Mouse (Mus musculus): ENCODE results near the gene Gm37240.
"Not testable (repeated sequence)": the region's sequence is repeated elsewhere in the genome, so short reads cannot be mapped to it uniquely, and the experiment has no call there.

Gm37240 gene

DNA sequence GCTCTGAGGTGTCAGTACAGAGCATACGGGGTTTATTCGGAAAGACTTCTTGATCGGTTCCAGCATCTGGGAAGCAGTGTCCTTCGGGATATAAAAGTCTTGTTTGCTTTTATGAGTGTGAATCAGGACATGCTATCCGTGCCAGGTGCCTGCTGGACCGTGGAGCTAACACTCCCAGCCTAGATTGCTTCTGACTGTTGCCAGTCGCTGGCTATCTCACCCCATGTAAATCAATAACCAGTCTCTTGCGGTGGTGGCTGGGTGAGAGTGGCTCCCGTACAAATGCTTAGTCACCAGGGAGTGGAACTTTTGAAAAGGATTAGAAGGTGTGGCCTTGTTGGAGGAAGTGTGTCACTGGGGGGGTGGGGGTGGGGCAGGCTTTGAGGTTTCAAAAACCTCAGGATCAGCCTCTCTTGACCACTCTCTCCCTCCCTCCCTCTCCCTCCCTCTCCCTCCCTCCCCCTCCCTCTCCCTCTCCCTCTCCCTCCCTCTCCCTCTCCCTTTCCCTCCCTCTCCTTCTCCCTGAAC is 1277.1 kb downstream of the Gm37240 start:
- DNase-seq (ENCODE audit: extremely low spot score): no peak

DNA sequence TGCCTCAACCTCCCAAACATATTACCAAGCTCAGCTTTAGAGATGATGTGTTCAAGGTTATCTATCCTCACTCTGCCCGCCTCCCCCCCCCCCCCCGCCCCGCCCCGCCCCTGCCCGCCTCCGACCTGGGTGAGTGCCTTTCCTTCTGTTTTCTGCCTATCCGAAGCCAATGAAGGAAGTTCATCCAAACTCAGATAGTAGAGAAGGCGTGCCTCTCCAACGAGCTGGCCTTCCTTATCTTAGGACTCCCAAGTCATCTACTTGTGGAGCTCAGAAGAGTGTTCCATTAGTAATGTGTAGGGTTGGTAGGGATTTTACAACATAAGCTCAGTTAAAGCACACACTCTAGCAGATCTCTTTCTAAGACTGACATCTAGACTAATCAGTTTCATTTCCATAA is 1284.1 kb downstream of the Gm37240 start:
- DNase-seq (ENCODE audit: extremely low spot score): no peak

DNA sequence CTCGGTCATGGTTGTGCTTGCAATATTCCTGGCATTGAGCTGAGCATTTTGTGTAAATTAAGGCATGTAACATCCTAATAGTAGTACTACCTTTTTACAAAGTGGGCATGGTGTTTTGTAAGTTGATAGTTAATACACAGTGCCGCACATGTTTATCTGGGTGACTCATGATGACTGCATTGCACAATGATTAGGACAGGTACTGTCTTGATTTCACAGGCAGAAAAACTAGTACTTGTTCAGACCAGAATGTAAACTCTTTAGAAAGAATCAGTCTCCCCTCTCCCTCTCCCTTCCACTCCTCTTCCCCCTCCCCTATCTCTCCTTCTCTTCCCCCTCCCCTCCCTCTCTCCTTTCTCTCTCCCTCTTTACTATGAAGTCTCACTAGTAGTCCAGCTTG is 1284.6 kb downstream of the Gm37240 start:
- DNase-seq (ENCODE audit: extremely low spot score): no peak

DNA sequence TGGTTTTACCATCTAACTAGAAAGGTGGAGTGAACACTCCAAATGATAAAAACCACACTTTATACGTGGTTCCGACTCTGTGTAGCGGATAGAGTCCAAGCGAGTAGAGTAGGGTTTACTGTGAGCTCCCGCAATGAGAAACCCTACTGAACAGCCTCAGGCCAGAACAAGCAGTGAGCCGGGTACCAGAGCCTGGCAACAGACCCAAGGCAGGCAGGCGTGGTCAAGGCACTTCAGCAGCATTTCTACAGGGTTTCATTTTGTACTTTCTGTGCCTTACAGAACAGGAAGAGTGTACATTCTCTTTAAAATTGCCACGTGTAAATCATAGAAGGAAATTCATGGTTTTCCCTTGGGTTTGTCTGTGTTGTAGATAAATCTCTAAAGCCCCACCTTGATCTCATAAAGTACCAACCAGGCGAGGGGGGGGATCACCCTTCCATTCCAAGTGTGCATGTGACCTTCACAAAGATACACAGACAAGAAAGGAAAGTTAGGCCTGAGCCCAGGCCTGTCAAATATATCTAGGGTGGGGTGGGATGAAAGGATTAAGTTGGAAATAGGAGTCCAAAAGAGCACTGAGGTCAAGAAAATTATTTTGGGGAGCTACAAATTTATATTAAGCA is 1285.3 kb downstream of the Gm37240 start:
- DNase-seq (ENCODE audit: extremely low spot score): no peak

DNA sequence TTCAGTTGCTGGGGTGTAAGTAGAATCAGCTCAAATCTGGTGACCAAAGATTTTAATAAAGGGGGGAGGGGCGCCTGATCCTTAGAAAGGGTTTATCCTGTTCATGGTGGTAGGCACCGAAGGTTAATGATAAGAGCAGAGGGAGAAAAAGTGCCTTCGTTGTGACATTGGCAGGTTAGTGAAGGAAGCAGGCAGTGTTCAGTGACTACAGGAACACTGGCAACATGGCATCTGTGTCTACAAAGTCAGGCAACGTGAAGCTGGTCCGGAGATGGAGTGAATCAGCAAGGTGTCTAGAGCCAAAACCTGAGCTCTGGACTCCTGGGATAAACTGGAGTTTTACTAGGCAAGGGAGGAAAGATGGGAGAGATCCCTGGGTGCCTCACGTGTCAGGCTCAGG is 1288.6 kb downstream of the Gm37240 start:
- no peak for DNase-seq (ENCODE audit: extremely low spot score)

DNA sequence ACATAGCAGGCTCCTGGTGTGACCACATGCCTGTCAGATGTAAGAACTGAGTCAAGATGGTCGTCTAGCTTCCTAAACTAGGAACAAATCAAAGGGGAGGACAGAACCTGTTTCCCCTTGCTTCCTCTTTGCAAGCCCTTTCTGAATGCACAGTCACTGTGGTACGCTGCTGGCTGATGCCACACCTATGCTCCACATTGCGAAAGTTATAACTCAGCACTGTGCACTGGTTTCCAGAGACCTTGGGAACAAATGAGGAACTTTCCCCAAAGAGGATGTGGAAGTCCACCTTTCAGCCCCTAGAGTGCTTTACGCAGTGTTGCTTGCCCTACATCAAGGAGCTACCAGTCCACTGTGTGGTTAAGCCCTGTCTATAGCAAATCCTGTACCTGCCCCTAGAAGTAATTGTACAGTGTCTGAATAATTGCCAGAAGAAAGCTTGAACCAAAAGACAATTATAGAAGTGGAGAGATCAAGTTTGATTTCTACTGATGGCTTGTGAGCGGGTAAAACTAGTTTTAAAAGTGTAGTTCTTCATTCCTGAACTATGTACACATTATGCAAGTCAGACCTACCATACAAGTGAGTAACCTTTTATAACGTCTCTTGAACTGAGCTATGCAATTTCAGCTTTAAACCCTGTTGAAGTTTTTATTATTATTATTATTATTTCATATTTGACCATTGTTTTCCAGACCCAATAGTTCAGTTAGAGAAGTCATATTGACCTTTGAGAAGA is 1289.2 kb downstream of the Gm37240 start:
- DNase-seq (ENCODE audit: extremely low spot score): no peak

DNA sequence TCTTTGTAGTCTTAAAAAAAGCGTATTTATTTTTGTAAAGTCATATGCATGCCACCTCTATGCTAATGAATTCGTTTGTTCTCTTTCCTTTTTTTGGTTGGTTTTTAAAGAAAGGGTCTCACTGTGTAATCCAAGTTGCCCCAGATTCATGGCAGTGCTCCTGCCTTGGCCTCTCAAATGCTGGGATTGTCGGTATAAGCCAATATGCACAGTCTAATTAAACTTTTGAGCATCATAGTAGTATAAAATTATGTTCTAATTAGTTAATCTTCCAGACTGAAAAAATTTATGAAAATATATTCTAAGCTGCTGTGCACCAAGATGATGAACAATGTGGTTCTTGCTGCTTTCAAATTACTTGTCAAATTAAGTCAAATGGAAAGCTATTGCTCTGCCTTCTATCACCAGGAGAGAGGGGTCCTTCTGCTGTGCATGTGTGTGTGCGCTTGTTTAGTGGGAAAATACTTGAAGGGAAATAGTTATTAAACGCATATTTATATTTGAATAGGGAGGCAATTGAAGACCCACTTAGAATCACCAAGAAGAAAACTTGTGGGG is 1291.6 kb downstream of the Gm37240 start:
- no peak for DNase-seq (ENCODE audit: extremely low spot score)

DNA sequence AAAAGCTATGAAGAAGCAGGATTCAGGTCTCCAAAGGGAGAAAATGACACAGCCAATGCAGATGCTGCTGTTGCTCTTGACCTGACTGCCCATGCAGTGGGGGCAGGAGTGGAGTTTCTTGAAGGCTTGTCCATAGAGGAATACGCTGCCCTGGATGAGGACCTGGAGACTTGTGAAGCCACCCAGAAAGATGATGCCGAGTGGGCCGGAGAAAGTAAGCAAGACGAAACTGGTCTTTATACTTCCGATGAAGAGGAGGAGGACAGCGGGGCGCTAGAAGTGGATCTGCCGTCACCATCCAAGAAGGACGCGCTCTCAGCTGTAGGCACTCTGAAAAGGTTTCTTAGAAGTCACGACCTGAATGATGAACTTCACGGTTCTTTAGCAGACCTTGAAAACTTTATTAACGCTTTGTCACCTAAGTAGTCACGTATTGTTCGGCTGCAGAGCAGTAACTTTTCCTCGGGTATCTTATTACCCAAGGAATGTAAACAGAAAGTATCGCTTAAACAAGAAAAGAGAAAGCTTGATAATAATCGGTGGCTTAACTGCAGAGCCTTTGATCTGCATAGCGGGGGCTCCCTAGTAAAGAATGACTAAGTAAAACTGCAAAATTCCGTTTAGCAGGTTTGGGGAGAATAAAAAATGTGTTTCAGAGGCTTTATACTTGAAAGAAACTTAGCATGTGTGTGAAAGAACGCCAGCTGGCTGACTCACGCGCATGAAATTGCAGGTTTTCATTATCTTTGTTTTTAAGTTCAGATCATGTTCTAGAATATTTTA is 1292.2 kb downstream of the Gm37240 start:
- DNase-seq (ENCODE audit: extremely low spot score): peak; percentile 28

DNA sequence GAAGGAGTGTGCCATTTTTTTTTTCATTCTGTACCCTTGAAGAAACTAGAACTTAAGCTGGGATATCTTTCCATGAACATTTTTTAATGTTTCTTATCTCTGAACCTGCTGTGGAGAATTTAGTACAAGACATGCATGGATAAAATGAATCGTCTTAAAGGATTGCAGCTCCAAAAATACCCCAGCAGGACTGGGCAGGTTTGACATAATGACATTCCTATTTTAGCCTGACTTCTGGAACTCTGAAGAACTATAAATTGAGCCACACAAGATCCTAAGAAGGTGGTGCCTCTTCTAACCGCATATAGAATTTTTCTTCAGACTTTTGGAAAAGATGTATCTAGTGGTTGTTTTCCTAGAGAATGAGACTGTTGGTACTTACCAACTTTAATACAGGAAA is 1294.0 kb downstream of the Gm37240 start, which contains the start of gene Tigd4:
Gene Tigd4 (plus strand): TSS at position 301 of the 400 bp plus-strand sequence.
- DNase-seq (ENCODE audit: extremely low spot score): no peak

DNA sequence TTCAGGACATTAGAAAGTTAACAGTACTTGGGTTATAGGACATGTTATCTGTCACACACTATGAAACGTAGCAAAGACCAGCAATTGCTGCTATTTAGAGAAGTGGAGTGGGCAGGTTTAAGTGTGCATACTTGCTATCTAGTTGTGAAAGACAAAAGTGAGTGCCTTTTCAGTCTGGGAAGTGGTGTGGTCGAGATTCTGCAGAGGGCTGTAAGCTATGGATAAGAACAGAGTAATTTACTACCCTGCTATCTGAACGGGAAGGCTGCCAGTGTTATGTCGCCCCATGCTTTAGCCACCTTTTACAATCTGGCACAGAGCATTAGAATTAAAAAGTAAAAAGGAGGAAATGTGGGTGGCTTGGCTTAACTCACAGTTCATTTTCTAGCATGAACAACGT is 1300.6 kb downstream of the Gm37240 start:
- no peak for DNase-seq (ENCODE audit: extremely low spot score)

DNA sequence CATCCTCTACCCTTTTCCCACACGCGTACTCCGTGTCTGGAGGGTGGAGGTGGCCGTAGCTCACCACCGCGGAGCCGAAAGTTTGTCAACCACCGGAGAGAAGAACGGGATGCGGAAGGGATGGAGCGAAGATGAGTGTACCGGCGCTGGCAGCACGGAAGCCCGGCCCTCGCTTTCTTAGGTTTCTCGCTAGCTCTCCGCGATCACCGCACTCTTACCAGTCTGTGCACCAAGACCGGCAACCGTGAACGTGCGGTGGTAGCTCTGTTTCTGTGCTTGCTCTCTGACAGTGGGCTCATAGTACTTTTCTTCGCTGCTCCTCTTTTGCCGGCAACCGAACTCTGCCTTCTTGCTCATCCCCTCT is 1304.4 kb downstream of the Gm37240 start:
- no peak for DNase-seq (ENCODE audit: extremely low spot score)

DNA sequence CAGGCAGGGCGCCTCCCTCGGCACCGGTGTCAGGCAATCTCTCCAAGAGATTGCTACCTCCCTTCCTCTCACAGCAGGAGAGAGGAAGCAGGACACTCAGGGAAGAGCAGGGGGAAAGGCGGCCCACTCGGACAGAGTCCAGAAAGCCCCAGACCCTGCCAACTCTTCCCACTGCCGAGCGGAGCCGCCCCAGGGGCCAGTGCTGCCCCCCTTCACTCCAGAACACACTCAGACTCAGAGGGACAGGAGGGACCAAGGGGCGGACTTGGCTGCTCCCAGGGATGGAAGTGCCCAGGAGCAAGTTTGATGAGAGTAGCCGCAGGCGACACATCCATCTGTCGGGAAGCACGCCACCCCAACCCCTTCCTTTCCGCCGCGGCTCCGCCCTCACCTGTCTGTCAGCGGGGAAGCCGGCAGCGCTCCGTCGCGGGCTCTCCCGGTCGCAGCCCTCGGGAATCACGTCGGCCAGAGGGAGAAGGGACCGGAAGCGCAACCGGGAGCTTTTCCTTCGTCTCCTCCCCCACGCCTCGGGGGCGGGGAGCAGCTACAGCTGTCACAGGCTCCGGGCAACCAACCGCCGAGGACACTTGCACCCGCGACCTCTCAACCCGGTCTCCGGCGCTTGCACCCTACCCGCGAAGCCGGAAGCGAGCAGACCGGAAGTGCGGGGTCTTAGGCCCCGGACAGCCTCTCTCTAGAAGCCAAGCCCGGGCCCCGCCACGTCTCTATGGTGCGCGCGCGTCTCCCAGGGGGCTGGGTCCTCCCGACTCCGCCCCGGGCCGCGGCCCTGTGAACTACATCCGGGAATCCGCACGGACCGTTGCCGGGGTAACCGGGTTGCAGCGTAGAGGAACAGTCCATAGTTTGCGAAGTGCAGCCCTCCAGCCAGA is 1305.0 kb downstream of the Gm37240 start, which contains the start of gene Arfip1:
Gene Arfip1 (minus strand): TSS at position 603 of the 890 bp plus-strand sequence.
- DNase-seq (ENCODE audit: extremely low spot score): peak; percentile 99

DNA sequence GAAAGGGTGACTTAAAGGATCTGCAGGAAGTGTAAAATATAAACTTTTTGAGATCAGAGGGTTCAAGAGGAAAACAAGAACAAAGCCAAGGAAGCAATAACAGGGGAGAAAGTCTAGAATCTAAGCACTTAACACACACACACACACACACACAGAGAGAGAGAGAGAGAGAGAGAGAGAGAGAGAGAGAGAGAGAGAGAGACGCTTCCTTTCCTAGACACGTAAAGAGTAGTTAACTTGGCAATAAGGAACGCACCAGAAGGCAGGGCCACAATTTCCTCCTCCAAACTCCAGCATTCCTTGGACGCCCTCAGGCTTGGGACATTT is 1305.7 kb downstream of the Gm37240 start:
- no peak for DNase-seq (ENCODE audit: extremely low spot score)

DNA sequence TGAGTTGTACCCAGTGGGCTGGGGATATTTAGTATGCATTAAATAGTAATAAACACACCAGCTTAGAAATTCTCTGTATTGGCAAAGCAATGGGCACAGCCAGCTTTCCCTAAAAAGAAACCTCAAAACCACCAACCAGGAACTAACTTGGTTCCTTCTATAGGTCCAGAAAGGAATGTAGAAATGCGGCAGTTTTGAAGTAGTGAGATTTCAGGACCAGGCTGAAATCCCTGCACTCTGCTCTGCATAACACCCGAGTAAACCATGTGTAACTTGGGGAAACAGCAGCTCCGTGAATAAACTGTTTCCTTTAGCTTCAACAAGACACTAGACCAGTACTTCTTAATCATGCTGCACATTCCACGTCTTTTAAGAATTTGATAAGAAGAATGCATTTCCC is 1306.6 kb downstream of the Gm37240 start:
- no peak for DNase-seq (ENCODE audit: extremely low spot score)

DNA sequence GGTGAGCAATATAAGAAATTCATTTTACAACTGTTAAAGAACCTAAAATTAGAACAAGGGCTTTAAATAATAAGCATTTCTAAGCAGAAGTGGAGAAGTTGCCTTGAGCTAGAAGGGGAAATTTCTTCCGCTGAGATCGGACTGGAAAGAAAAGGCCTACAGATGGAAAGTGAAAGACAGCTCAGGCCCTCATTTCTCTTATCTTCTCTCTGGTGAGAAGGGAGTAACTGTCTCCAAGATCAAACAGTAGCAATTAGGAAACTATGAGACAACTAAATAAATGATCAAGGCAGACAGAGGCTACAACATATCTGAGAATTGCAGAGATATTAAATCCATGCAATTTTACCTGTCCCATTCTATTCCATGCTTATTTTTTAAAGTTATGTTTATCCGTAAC is 1316.8 kb downstream of the Gm37240 start:
- DNase-seq (ENCODE audit: extremely low spot score): no peak

DNA sequence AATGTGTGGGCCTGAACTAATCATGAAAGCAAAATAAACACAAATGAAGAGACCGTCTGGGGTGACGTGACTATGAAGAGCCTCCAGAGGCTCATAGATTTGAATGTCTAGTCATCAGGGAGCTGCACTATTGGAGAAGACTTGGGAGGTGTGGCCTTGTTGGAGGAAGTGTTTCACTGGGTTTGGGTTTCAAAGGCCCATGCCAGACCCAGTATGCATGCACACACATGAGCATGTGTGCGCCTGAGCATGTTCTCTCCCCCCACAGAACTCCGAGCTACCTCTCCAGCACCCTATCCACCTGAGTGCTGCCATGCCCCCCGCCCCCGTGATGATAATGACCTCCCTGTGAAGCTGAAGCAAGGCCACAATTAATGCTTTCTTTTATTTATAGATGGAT is 1317.7 kb downstream of the Gm37240 start:
- no peak for DNase-seq (ENCODE audit: extremely low spot score)

DNA sequence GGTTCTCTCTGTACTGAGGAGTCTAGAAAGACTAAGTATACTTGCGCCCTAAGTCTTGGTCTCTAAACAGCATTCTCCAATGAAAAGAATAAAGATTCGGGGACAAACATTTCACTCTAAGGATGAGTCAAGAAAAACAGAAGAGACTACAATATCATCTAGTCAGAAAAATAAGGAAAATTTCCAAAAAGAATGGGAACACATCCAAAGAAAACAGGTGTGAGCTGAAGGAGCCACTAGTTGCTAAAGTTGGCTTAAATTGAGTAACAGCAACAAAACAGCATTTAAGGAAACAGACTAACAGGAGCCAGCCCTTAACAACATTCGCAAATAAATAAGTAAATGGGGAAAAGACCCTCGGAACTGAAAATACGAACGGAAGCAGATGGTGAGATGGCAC is 1318.8 kb downstream of the Gm37240 start:
- DNase-seq (ENCODE audit: extremely low spot score): no peak

DNA sequence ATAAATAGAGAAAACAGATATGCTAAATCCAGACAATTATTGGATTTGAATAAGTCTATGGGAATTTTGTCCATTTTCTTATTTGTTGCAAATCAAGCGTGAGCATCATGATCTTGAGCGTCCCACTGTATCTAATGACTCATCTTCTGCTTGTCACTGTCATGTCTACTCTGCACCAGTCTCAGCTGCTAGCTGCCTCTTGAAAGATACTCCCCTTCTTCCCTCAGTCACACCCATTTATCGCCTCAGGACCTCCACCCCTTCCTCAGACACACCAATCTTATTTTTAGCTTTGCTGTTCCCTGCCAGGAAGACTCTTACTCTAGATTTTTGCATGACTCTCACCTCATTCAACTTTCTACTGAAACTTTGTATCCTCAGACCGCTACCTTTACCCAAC is 1323.9 kb downstream of the Gm37240 start:
- no peak for DNase-seq (ENCODE audit: extremely low spot score)

DNA sequence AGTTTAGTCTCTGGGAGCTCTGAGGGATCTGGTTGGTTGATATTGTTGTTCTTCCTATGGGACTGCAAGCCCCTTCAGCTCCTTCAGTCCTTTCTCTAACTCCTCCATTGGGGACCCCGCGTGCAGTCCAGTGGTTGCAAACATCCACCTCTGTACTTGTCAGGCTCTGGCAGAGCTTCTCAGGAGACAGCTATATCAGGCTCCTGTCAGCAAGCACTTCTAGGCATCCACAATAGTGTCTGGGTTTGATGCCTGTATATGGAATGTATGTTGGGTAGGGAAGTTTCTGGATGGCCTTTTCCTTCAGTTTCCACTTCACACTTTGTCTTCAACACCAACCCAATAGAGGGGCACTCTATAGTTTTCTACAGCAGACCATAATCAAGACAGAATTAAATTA is 1324.4 kb downstream of the Gm37240 start:
- DNase-seq (ENCODE audit: extremely low spot score): not testable (repeated sequence)

DNA sequence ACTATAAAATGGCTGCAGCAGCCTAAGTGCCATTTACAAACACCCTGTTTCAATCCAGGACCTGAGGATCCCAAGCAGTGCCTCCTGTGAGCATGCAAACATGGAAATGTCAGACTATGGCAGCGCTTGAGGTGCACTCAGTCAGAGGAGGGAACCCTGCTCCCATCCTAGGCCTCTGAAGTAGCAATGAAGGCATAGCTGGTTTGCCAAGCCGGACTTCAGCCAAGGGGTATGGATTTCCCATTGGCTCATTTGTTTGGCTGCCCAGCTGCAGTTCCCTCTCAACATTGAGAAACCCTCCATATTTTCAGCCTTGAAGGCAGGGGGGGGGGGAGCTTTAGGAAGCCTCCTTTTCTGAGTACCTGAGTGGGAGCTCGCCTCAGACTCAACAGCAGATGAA is 1329.0 kb downstream of the Gm37240 start:
- DNase-seq (ENCODE audit: extremely low spot score): no peak

DNA sequence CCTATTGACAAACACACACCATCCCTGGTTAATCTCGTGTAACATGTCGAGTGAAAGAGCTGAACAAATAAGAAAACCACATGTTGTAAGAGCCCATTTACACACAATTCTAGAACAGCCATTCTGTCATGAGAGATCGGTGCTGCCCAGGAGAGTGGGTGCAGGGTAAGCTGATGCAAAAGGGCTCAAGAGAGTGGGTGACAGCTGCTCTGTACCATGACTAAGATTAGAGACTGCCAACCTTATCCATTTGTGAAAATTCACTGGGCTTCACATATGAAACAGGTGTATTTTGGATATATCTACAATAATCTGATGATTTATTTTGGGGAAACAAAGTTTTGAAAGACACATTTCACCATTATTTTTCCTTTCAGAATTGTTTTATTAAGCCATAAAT is 1331.5 kb downstream of the Gm37240 start:
- DNase-seq (ENCODE audit: extremely low spot score): no peak
